Mouse (Mus musculus) hindbrain, embryonic 14.5 days (tissue): ENCODE data around the gene Bclaf1. TPM values are rescaled to one million over a fixed set of nuclear protein-coding genes. Genes with fewer than 3 reads are reported as not detected.

ENCODE experiments used
- ATAC-seq: fragments of 200-750 bp; cut with Nextera tagmentation; 2 replicates; pipeline ENCODE4 v1.8.0; 2017; ENCODE audit warnings: moderate number of reproducible peaks, mild to moderate bottlenecking, moderate TSS enrichment, moderate library complexity; ENCODE audit not compliant: low FRiP score
- DNase-seq: peaks from one replicate; pipeline ENCODE4 v3.0.0-alpha.2; 2015; ENCODE audit warnings: low spot score
- H3K27ac ChIP-seq: fragments of 300-500 bp; sonication (generic); 2 replicates; pipeline ENCODE4 v1.5.1; 2014; ENCODE audit warnings: mild to moderate bottlenecking, moderate library complexity
- H3K27me3 ChIP-seq: fragments of 300-500 bp; sonication (generic); 2 replicates; pipeline ENCODE4 v1.6.1; 2014; ENCODE audit warnings: mild to moderate bottlenecking, low read length, mixed read lengths; ENCODE audit not compliant: control insufficient read depth, insufficient read depth
- H3K36me3 ChIP-seq: fragments of 300-500 bp; sonication (generic); replicated peaks from 2 replicates; pipeline ENCODE4 v1.6.1; 2014; ENCODE audit not compliant: control insufficient read depth, insufficient read depth
- H3K4me1 ChIP-seq: fragments of 300-500 bp; sonication (generic); replicated peaks from 2 replicates; pipeline ENCODE4 v1.6.1; 2014; ENCODE audit warnings: antibody characterized with exemption, low read length, mixed read lengths; ENCODE audit not compliant: control insufficient read depth, insufficient read depth
- H3K4me2 ChIP-seq: fragments of 300-500 bp; sonication (generic); replicated peaks from 2 replicates; pipeline ENCODE4 v1.6.1; 2014; ENCODE audit warnings: mild to moderate bottlenecking, moderate library complexity
- H3K4me3 ChIP-seq: fragments of 300-500 bp; sonication (generic); replicated peaks from 2 replicates; pipeline ENCODE4 v1.5.1; 2014; ENCODE audit warnings: mild to moderate bottlenecking, low read length
- H3K9ac ChIP-seq: fragments of 300-500 bp; sonication (generic); 2 replicates; pipeline ENCODE4 v1.6.1; 2014
- H3K9me3 ChIP-seq: fragments of 300-500 bp; sonication (generic); 2 replicates; pipeline ENCODE4 v1.6.1; 2016; ENCODE audit warnings: low read length; ENCODE audit not compliant: control insufficient read depth
- WGBS: fragments of 180-500 bp; shearing (Covaris S2); extraction: QIAGEN DNeasy Blood & Tissue Kit; methylation state at CpG from one replicate; pipeline ENCODE4 v1.1.7; 2014; 5-methylcytosine and 5-hydroxymethylcytosine counted together
- polyA plus RNA-seq: library from polyadenylated mRNA; unstranded; fragments of >200 nt; fragmentation: Nextera tagmentation; extraction: Ambion mirVana; gene quantifications from 2 replicates; pipeline ENCODE4 v1.2.1, GENCODE M21; 2014

The Bclaf1 gene
- polyA plus RNA-seq, 1 experiment from 2014 or later = 115 TPM

- Histone ChIP-seq H3K9me3 (no peaks in the 10 kb centered on the region), H3K36me3 (no peaks in the 10 kb centered on the region), H3K4me2 (peak overlapping the region; percentile 35), H3K4me3 (no peak overlapping the region), H3K9ac (peak overlapping the region; percentile 47; the same call in 1 of the 2 replicates), H3K27ac (peak overlapping the region; percentile 84), H3K27me3 (no peaks in the 10 kb centered on the region), H3K4me1 (peaks cover 24% of the 10 kb centered on the region)
- 5% methylated on average over 10 of the region's 10 CpGs for WGBS
- DNase-seq (peak; percentile 66), ATAC-seq (peak; percentile 88)
These were observed 26.8 kb upstream of the Bclaf1 start for GRCm38 (mm10) chr10:20285289-20285975.

GRCm38 (mm10) chr10:20285994-20286836, 26.1 kb upstream of the Bclaf1 start:
- H3K9me3 ChIP-seq = no peaks in the 10 kb centered on the region
- peak overlapping the region; percentile 84 for H3K27ac ChIP-seq
- peak; percentile 68 for ATAC-seq
- H3K27me3 ChIP-seq = no peaks in the 10 kb centered on the region
- no peak overlapping the region for H3K4me3 ChIP-seq
- peak; percentile 75 for DNase-seq
- H3K4me2 ChIP-seq = peak overlapping the region; percentile 35
- H3K9ac ChIP-seq = peak overlapping the region; percentile 47
- H3K36me3 ChIP-seq = no peaks in the 10 kb centered on the region
- H3K4me1 ChIP-seq = peaks cover 29% of the 10 kb centered on the region
- WGBS = 9% methylated on average over 15 of the region's 15 CpGs

- ATAC-seq (no peak), DNase-seq (no peak)
- Histone ChIP-seq H3K4me3 (no peak overlapping the region), H3K9ac (no peak overlapping the region), H3K9me3 (no peaks in the 10 kb centered on the region), H3K27ac (peak overlapping the region; percentile 84), H3K4me1 (peaks cover 29% of the 10 kb centered on the region), H3K27me3 (no peaks in the 10 kb centered on the region), H3K36me3 (no peaks in the 10 kb centered on the region), H3K4me2 (peak overlapping the region; percentile 35; the same call in 1 of the 2 replicates)
- WGBS = 15% methylated on average over 6 of the region's 6 CpGs
These were observed 24.9 kb upstream of the Bclaf1 start for GRCm38 (mm10) chr10:20287369-20287768.

GRCm38 (mm10) chr10:20290467-20290883, 21.8 kb upstream of the Bclaf1 start:
- Histone ChIP-seq H3K4me3 (peak overlapping the region; percentile 24), H3K36me3 (no peaks in the 10 kb centered on the region), H3K4me1 (peaks cover 26% of the 10 kb centered on the region), H3K9me3 (no peaks in the 10 kb centered on the region), H3K27me3 (no peaks in the 10 kb centered on the region), H3K4me2 (peak overlapping the region; percentile 52), H3K27ac (peak overlapping the region; percentile 38), H3K9ac (peak overlapping the region; percentile 48)
- ATAC-seq (peak; percentile 39), DNase-seq (peak; percentile 92)
- 13% methylated on average over 11 of the region's 11 CpGs for WGBS

GRCm38 (mm10) chr10:20295961-20296360, 16.3 kb upstream of the Bclaf1 start:
- WGBS = 75% methylated on average over 5 of the region's 5 CpGs
- DNase-seq = no peak
- H3K27me3 ChIP-seq = no peaks in the 10 kb centered on the region
- no peak overlapping the region for H3K9ac ChIP-seq
- no peak overlapping the region for H3K27ac ChIP-seq
- ATAC-seq = no peak
- H3K4me2 ChIP-seq = no peak overlapping the region
- no peaks in the 10 kb centered on the region for H3K9me3 ChIP-seq
- no peak overlapping the region for H3K4me3 ChIP-seq
- no peaks in the 10 kb centered on the region for H3K36me3 ChIP-seq
- H3K4me1 ChIP-seq = no peaks in the 10 kb centered on the region

- Histone ChIP-seq H3K4me2 (no peak overlapping the region), H3K36me3 (no peaks in the 10 kb centered on the region), H3K4me3 (no peak overlapping the region), H3K9ac (no peak overlapping the region), H3K4me1 (no peaks in the 10 kb centered on the region), H3K9me3 (no peaks in the 10 kb centered on the region), H3K27me3 (no peaks in the 10 kb centered on the region), H3K27ac (no peak overlapping the region)
- DNase-seq = no peak
- no peak for ATAC-seq
- WGBS = 54% methylated on average over 3 of the region's 3 CpGs
These were observed 13.9 kb upstream of the Bclaf1 start for GRCm38 (mm10) chr10:20298152-20298920.

GRCm38 (mm10) chr10:20299114-20299513, 13.2 kb upstream of the Bclaf1 start:
- Histone ChIP-seq H3K4me3 (no peak overlapping the region), H3K9me3 (no peaks in the 10 kb centered on the region), H3K4me1 (no peaks in the 10 kb centered on the region), H3K9ac (no peak overlapping the region), H3K4me2 (no peak overlapping the region), H3K36me3 (no peaks in the 10 kb centered on the region), H3K27me3 (no peaks in the 10 kb centered on the region), H3K27ac (no peak overlapping the region)
- 76% methylated on average over 5 of the region's 5 CpGs for WGBS
- DNase-seq (no peak), ATAC-seq (no peak)

- ATAC-seq = no peak
These were observed 1.1 kb upstream of the Bclaf1 start for GRCm38 (mm10) chr10:20310969-20311769.

More at GRCm38 (mm10) chr10:20310969-20311769, 1.1 kb upstream of the Bclaf1 start:
- Histone ChIP-seq H3K4me2 (peak overlapping the region; percentile 69), H3K4me1 (peaks cover 23% of the 10 kb centered on the region), H3K9me3 (no peaks in the 10 kb centered on the region), H3K27me3 (no peaks in the 10 kb centered on the region), H3K27ac (peak overlapping the region; percentile 99), H3K4me3 (peak overlapping the region; percentile 89), H3K36me3 (0 out of 2 replicates have a peak, but pooled peaks cover 3% of the 10 kb centered on the region), H3K9ac (peak overlapping the region; percentile 89)
- DNase-seq = no peak
- 46% methylated on average over 11 of the region's 11 CpGs for WGBS
